In genomic region chr5:107556969-107557368, GRCm38 (mm10) we compare ENCODE assay signal across 23 mouse cellular contexts. TPM values are rescaled to one million over a fixed set of nuclear protein-coding genes. Genes with fewer than 3 reads are reported as not detected.
"Had no signal": no experiment of that assay in that cellular context is flagged by ENCODE, and none has a peak within 500 bp of the region (broad histone marks: within the 10 kb centered on the region; RNA-seq: fewer than 3 reads in every experiment).

No protein-coding gene starts in this region.

- H3K9ac ChIP-seq: limb, embryonic 13.5 days; lung, embryonic 15.5 days; midbrain, embryonic 12.5 days; midbrain, embryonic 15.5 days; neural tube, embryonic 12.5 days; neural tube, embryonic 15.5 days had no signal

- H3K9me3 ChIP-seq: limb, embryonic 10.5 days; limb, embryonic 13.5 days; lung, embryonic 15.5 days; midbrain, embryonic 12.5 days; midbrain, embryonic 15.5 days; neural tube, embryonic 12.5 days; neural tube, embryonic 15.5 days had no signal

- H3K4me2 ChIP-seq: limb, embryonic 13.5 days; lung, embryonic 15.5 days; midbrain, embryonic 12.5 days; midbrain, embryonic 15.5 days; neural tube, embryonic 12.5 days; neural tube, embryonic 15.5 days had no signal

- H3K27me3 ChIP-seq: limb, embryonic 13.5 days; lung, embryonic 15.5 days; midbrain, embryonic 12.5 days; midbrain, embryonic 15.5 days; neural tube, embryonic 12.5 days; neural tube, embryonic 15.5 days had no signal

- H3K4me3 ChIP-seq: layer of hippocampus, adult 2 months; limb, embryonic 10.5 days; limb, embryonic 13.5 days; lung, embryonic 15.5 days; midbrain, embryonic 12.5 days; midbrain, embryonic 15.5 days; neural tube, embryonic 12.5 days; neural tube, embryonic 15.5 days had no signal

- ATAC-seq: inflammation-experienced regulatory T-cells, adult 6 months; intestine, postnatal 0 days; midbrain, embryonic 15.5 days had no signal

- DNase-seq: kidney, adult 2 months; kidney, postnatal 25 days; layer of hippocampus, adult 9-11 months; lung, postnatal 10 days; lung, postnatal 36 days; retina, postnatal 1 day; right cerebral cortex, postnatal 25 days; thymus, adult 18-20 months; thymus, postnatal 36 days had no signal

- H3K4me1 ChIP-seq: limb, embryonic 10.5 days; limb, embryonic 13.5 days; lung, embryonic 15.5 days; midbrain, embryonic 12.5 days; midbrain, embryonic 15.5 days; neural tube, embryonic 12.5 days; neural tube, embryonic 15.5 days had no signal

- H3K27ac ChIP-seq: kidney, postnatal 0 days; layer of hippocampus, adult 2 months; limb, embryonic 10.5 days; limb, embryonic 13.5 days; lung, embryonic 15.5 days; midbrain, embryonic 12.5 days; midbrain, embryonic 15.5 days; neural tube, embryonic 12.5 days; neural tube, embryonic 15.5 days had no signal

RNA-seq across cellular contexts. Expression of gene 1700028K03Rik, which starts 22.5 kb away (rescaled TPM):
- total RNA-seq: megakaryocyte-erythroid progenitor cell, adult 5-6 weeks had no signal
- polyA plus RNA-seq: kidney, adult 2 months; large intestine, adult 2 months; liver, adult 2 months had no signal

RNA-seq across cellular contexts. Expression of gene Gm42669, which starts 49.5 kb away (rescaled TPM):
- polyA plus RNA-seq: kidney, adult 2 months; large intestine, adult 2 months; liver, adult 2 months had no signal
